Mouse (Mus musculus) midbrain, postnatal 0 days (tissue): ENCODE measurements around the gene Eif3d. TPM values are rescaled to one million over a fixed set of nuclear protein-coding genes. Genes with fewer than 3 reads are reported as not detected.

ENCODE experiments used
- ATAC-seq: fragments of 200-750 bp; cut with Nextera tagmentation; 2 replicates; pipeline ENCODE4 v1.8.0; 2017; ENCODE audit warnings: moderate number of reproducible peaks, mild to moderate bottlenecking, moderate TSS enrichment, moderate library complexity; ENCODE audit not compliant: low FRiP score
- DNase-seq: peaks from one replicate; pipeline ENCODE4 v3.0.0-alpha.2; 2015; ENCODE audit warnings: low spot score
- H3K27ac ChIP-seq: fragments of 300-500 bp; sonication (generic); 2 replicates; pipeline ENCODE4 v1.5.1; 2014; ENCODE audit warnings: low read depth, mild to moderate bottlenecking, low read length, mixed read lengths
- H3K27me3 ChIP-seq: fragments of 300-500 bp; sonication (generic); 2 replicates; pipeline ENCODE4 v1.6.1; 2014; ENCODE audit warnings: low read length, control low read depth, mixed read lengths; ENCODE audit not compliant: insufficient read depth
- H3K36me3 ChIP-seq: fragments of 300-500 bp; sonication (generic); 2 replicates; pipeline ENCODE4 v1.6.1; 2014; ENCODE audit warnings: low read length, control low read depth, mixed read lengths; ENCODE audit not compliant: insufficient read depth
- H3K4me1 ChIP-seq: fragments of 300-500 bp; sonication (generic); 2 replicates; pipeline ENCODE4 v1.6.1; 2014; ENCODE audit warnings: mild to moderate bottlenecking, control low read depth, antibody characterized with exemption, low read length, mixed read lengths; ENCODE audit not compliant: insufficient read depth
- H3K4me2 ChIP-seq: fragments of 300-500 bp; sonication (generic); 2 replicates; pipeline ENCODE4 v1.6.1; 2014; ENCODE audit warnings: low read depth, mild to moderate bottlenecking, low read length, mixed read lengths; ENCODE audit not compliant: poor library complexity, severe bottlenecking
- H3K4me3 ChIP-seq: fragments of 300-500 bp; sonication (generic); 2 replicates; pipeline ENCODE4 v1.5.1; 2014; ENCODE audit warnings: low read depth, mild to moderate bottlenecking, low read length, moderate library complexity
- H3K9ac ChIP-seq: fragments of 300-500 bp; sonication (generic); replicated peaks from 2 replicates; pipeline ENCODE4 v1.6.1; 2014; ENCODE audit warnings: mild to moderate bottlenecking, low read length, moderate library complexity, mixed read lengths; ENCODE audit not compliant: poor library complexity, severe bottlenecking
- H3K9me3 ChIP-seq: fragments of 300-500 bp; sonication (generic); 2 replicates; pipeline ENCODE4 v1.6.1; 2016; ENCODE audit warnings: low read length, control low read depth
- CTCF ChIP-seq: IDR thresholded peaks from 2 replicates; pipeline ENCODE4 v1.5.1; 2016; ENCODE audit warnings: antibody characterized with exemption, mild to moderate bottlenecking
- WGBS: fragments of 180-500 bp; shearing (Covaris S2); extraction: QIAGEN DNeasy Blood & Tissue Kit; methylation state at CpG from one replicate; pipeline ENCODE4 v1.1.7; 2014; 5-methylcytosine and 5-hydroxymethylcytosine counted together
- polyA plus RNA-seq: library from polyadenylated mRNA; unstranded; fragments of >200 nt; fragmentation: Nextera tagmentation; extraction: Ambion mirVana; gene quantifications from 2 replicates; pipeline ENCODE4 v1.2.1, GENCODE M21; 2015
- total RNA-seq: library from RNA; depleted of rRNA; stranded (reverse); fragments of >200 nt; gene quantifications from 2 replicates; pipeline ENCODE4 v1.2.3, GENCODE M21; 2014

Gene Eif3d
- total and polyA plus RNA-seq, 2 experiments from 2014 or later, result 133 to 160 TPM

DNA sequence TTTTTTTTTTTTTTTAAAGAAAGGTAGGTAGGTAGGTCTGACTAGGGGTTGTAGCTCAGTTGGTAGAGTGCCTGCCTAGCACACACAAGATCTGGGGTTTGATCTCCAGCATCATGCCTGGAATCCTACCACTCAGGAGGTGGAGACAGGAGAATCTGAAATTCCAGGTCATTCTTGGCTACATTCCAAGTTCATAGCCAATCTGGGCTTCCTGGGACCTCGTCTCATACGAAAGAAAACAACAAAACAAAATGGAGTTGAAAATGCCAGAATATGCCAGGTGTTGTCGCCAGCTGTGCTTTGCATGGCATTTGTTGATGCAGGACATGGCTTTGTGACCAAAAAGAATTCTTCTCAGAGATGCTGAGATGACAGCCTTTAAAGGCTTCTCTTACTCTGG lies 37.4 kb downstream of the Eif3d start:
- Histone ChIP-seq H3K9ac (no peak overlapping the region), H3K4me3 (no peak overlapping the region), H3K4me2 (no peak overlapping the region), H3K9me3 (no peaks in the 10 kb centered on the region), H3K36me3 (no peaks in the 10 kb centered on the region), H3K4me1 (peaks cover 13% of the 10 kb centered on the region; the same call in 1 of the 2 replicates), H3K27ac (no peak overlapping the region), H3K27me3 (no peaks in the 10 kb centered on the region)
- DNase-seq, result no peak
- 66% methylated on average over 3 of the region's 3 CpGs for WGBS
- no peak for TF ChIP-seq CTCF
- no peak for ATAC-seq

- WGBS, result 73% methylated on average over 6 of the region's 6 CpGs
- Histone ChIP-seq H3K4me2 (no peak overlapping the region), H3K4me3 (no peak overlapping the region), H3K4me1 (peaks cover 17% of the 10 kb centered on the region), H3K27ac (no peak overlapping the region), H3K27me3 (no peaks in the 10 kb centered on the region), H3K36me3 (peaks cover 10% of the 10 kb centered on the region), H3K9me3 (no peaks in the 10 kb centered on the region), H3K9ac (no peak overlapping the region)
- TF ChIP-seq CTCF, result no peak
- ATAC-seq, result no peak
- no peak for DNase-seq
Measured at GRCm38 (mm10) chr15:77931689-77932016, 39.0 kb downstream of the Eif3d start.

GRCm38 (mm10) chr15:77930986-77931688 lies 39.5 kb downstream of the Eif3d start:
- Histone ChIP-seq H3K27me3 (no peaks in the 10 kb centered on the region), H3K27ac (no peak overlapping the region), H3K9me3 (no peaks in the 10 kb centered on the region), H3K4me3 (no peak overlapping the region), H3K4me1 (peaks cover 17% of the 10 kb centered on the region), H3K36me3 (peaks cover 12% of the 10 kb centered on the region), H3K4me2 (no peak overlapping the region), H3K9ac (no peak overlapping the region)
- 90% methylated on average over 6 of the region's 6 CpGs for WGBS
- DNase-seq, result no peak
- no peak for TF ChIP-seq CTCF
- no peak for ATAC-seq

GRCm38 (mm10) chr15:77929804-77930203 lies 40.8 kb downstream of the Eif3d start:
- TF ChIP-seq CTCF, result no peak
- Histone ChIP-seq H3K4me3 (peak overlapping the region; percentile 53), H3K9ac (no peak overlapping the region)

GRCm38 (mm10) chr15:77928673-77929331 lies 41.8 kb downstream of the Eif3d start, which contains the start of gene Txn2:
TSS of gene Txn2 (minus strand) at chr15:77929006.
- DNase-seq (peak; percentile 99), ATAC-seq (peak; percentile 94)
- H3K9me3 ChIP-seq, result no peaks in the 10 kb centered on the region
- peak within 1 kb of the TSS; percentile 53 for H3K4me3 ChIP-seq
- H3K36me3 ChIP-seq, result peaks cover 24% of the 10 kb centered on the region
- peaks cover 14% of the 10 kb centered on the region for H3K4me1 ChIP-seq
- no peaks in the 10 kb centered on the region for H3K27me3 ChIP-seq
- peak within 1 kb of the TSS; percentile 75 for H3K9ac ChIP-seq
- peak within 1 kb of the TSS; percentile 81 for H3K4me2 ChIP-seq
- peak; percentile 53 for TF ChIP-seq CTCF
- H3K27ac ChIP-seq, result peak within 1 kb of the TSS; percentile 96
- WGBS, result under 1% methylated on average over 34 of the region's 34 CpGs

More at GRCm38 (mm10) chr15:77929804-77930203, 40.8 kb downstream of the Eif3d start:
- 55% methylated on average over 8 of the region's 8 CpGs for WGBS
- ATAC-seq (no peak), DNase-seq (no peak)
- Histone ChIP-seq H3K36me3 (peaks cover 14% of the 10 kb centered on the region), H3K4me1 (peaks cover 17% of the 10 kb centered on the region), H3K27me3 (no peaks in the 10 kb centered on the region), H3K4me2 (peak overlapping the region; percentile 81), H3K27ac (no peak overlapping the region), H3K9me3 (no peaks in the 10 kb centered on the region)

GRCm38 (mm10) chr15:77928091-77928490 lies 42.5 kb downstream of the Eif3d start:
- Histone ChIP-seq H3K9me3 (no peaks in the 10 kb centered on the region), H3K9ac (peak overlapping the region; percentile 75), H3K27ac (peak overlapping the region; percentile 96), H3K36me3 (peaks cover 29% of the 10 kb centered on the region), H3K4me3 (peak overlapping the region; percentile 53), H3K4me1 (peaks cover 11% of the 10 kb centered on the region), H3K4me2 (peak overlapping the region; percentile 81), H3K27me3 (no peaks in the 10 kb centered on the region)
- 29% methylated on average over 4 of the region's 4 CpGs for WGBS
- no peak for TF ChIP-seq CTCF
- ATAC-seq, result 0 out of 2 replicates have a peak, but pooled peaks have one; percentile 1
- no peak for DNase-seq
